Mouse (Mus musculus) kidney, embryonic 15.5 days (tissue): ENCODE measurements around the gene Dip2c. TPM values are rescaled to one million over a fixed set of nuclear protein-coding genes. Genes with fewer than 3 reads are reported as not detected.

ENCODE experiments used
- ATAC-seq: fragments of 200-750 bp; cut with Nextera tagmentation; replicated peaks from 2 replicates; pipeline ENCODE4 v1.8.0; 2017; ENCODE audit warnings: moderate TSS enrichment; ENCODE audit not compliant: low FRiP score
- H3K27ac ChIP-seq: fragments of 300-500 bp; sonication (generic); 2 replicates; pipeline ENCODE4 v1.5.1; 2015; ENCODE audit warnings: mild to moderate bottlenecking, inconsistent platforms
- H3K27me3 ChIP-seq: fragments of 300-500 bp; sonication (generic); 2 replicates; pipeline ENCODE4 v1.6.1; 2015; ENCODE audit warnings: inconsistent platforms
- H3K36me3 ChIP-seq: fragments of 300-500 bp; sonication (generic); 2 replicates; pipeline ENCODE4 v1.6.1; 2015; ENCODE audit warnings: inconsistent platforms
- H3K4me1 ChIP-seq: fragments of 300-500 bp; sonication (generic); 2 replicates; pipeline ENCODE4 v1.6.1; 2015; ENCODE audit warnings: inconsistent platforms
- H3K4me2 ChIP-seq: fragments of 300-500 bp; sonication (generic); 2 replicates; pipeline ENCODE4 v1.6.1; 2015; ENCODE audit warnings: moderate library complexity, mild to moderate bottlenecking, inconsistent platforms
- H3K4me3 ChIP-seq: fragments of 300-500 bp; sonication (generic); replicated peaks from 2 replicates; pipeline ENCODE4 v1.5.1; 2015; ENCODE audit warnings: mild to moderate bottlenecking, inconsistent platforms
- H3K9ac ChIP-seq: fragments of 300-500 bp; sonication (generic); 2 replicates; pipeline ENCODE4 v1.6.1; 2015; ENCODE audit warnings: mild to moderate bottlenecking, inconsistent platforms
- H3K9me3 ChIP-seq: fragments of 300-500 bp; sonication (generic); replicated peaks from 2 replicates; pipeline ENCODE4 v1.6.1; 2016; ENCODE audit warnings: inconsistent platforms
- WGBS: fragments of 180-500 bp; shearing (Covaris S2); methylation state at CpG from one replicate; pipeline ENCODE4 v1.1.7; 2015; ENCODE audit warnings: mixed read lengths; 5-methylcytosine and 5-hydroxymethylcytosine counted together
- polyA plus RNA-seq: library from polyadenylated mRNA; unstranded; fragments of >200 nt; fragmentation: Nextera tagmentation; extraction: Ambion mirVana; gene quantifications from 2 replicates; pipeline ENCODE4 v1.2.1, GENCODE M21; 2015

Gene Dip2c
- polyA plus RNA-seq, 1 experiment from 2014 or later, result 5.2 TPM

- no peak overlapping the region for H3K9ac ChIP-seq
- H3K9me3 ChIP-seq, result no peaks in the 10 kb centered on the region
- H3K4me1 ChIP-seq, result 0 out of 2 replicates have a peak, but pooled peaks cover 2% of the 10 kb centered on the region
- 54% methylated on average over 5 of the region's 5 CpGs for WGBS
- no peak overlapping the region for H3K27ac ChIP-seq
- no peak overlapping the region for H3K4me2 ChIP-seq
- no peaks in the 10 kb centered on the region for H3K36me3 ChIP-seq
- no peaks in the 10 kb centered on the region for H3K27me3 ChIP-seq
- no peak overlapping the region for H3K4me3 ChIP-seq
- ATAC-seq, result 0 out of 2 replicates have a peak, but pooled peaks have one; percentile 29
These were observed 114.0 kb downstream of the Dip2c start for GRCm38 (mm10) chr13:9390204-9390804.

DNA sequence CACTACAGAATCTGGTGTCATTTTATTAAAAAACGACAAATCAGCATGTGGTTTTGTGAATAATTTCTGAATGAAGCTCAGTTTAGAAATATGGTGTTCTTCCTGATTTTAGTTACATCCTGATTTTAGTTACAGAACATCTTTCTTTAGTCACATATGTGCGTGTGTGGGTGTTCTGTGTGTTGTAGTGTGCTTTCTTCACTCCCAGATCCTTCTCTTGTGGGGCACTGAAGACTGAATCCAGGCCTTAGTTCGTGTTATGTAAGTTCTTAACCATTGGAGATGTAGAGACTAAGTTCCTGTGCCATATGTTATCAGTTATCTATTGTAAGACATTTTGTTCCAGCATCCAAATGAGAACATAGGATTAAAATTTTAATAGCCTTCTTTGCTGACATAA is 117.1 kb downstream of the Dip2c start:
- Histone ChIP-seq H3K9me3 (no peaks in the 10 kb centered on the region), H3K27ac (no peak overlapping the region), H3K4me1 (peaks cover 2% of the 10 kb centered on the region; the same call in 1 of the 2 replicates), H3K4me2 (no peak overlapping the region), H3K36me3 (no peaks in the 10 kb centered on the region), H3K27me3 (no peaks in the 10 kb centered on the region), H3K9ac (no peak overlapping the region), H3K4me3 (no peak overlapping the region)
- 86% methylated on average over 3 of the region's 3 CpGs for WGBS
- no peak for ATAC-seq

GRCm38 (mm10) chr13:9395286-9395685 is 119.0 kb downstream of the Dip2c start:
- H3K4me3 ChIP-seq, result no peak overlapping the region
- no peak overlapping the region for H3K9ac ChIP-seq
- WGBS, result 67% methylated on average over 1 of the region's 1 CpGs
- H3K4me1 ChIP-seq, result peaks cover 5% of the 10 kb centered on the region; the same call in 1 of the 2 replicates
- no peaks in the 10 kb centered on the region for H3K9me3 ChIP-seq
- no peaks in the 10 kb centered on the region for H3K27me3 ChIP-seq
- no peak for ATAC-seq
- H3K27ac ChIP-seq, result no peak overlapping the region
- H3K36me3 ChIP-seq, result no peaks in the 10 kb centered on the region
- H3K4me2 ChIP-seq, result no peak overlapping the region

GRCm38 (mm10) chr13:9398846-9399245 is 122.5 kb downstream of the Dip2c start:
- H3K4me3 ChIP-seq, result no peak overlapping the region
- H3K27ac ChIP-seq, result no peak overlapping the region
- peaks cover 3% of the 10 kb centered on the region; the same call in 1 of the 2 replicates for H3K4me1 ChIP-seq
- no peak for ATAC-seq
- no peaks in the 10 kb centered on the region for H3K27me3 ChIP-seq
- H3K4me2 ChIP-seq, result no peak overlapping the region
- H3K36me3 ChIP-seq, result no peaks in the 10 kb centered on the region
- WGBS, result 48% methylated on average over 1 of the region's 1 CpGs
- no peak overlapping the region for H3K9ac ChIP-seq
- H3K9me3 ChIP-seq, result peaks cover 4% of the 10 kb centered on the region; the same call in 1 of the 2 replicates

GRCm38 (mm10) chr13:9405399-9405798 is 129.1 kb downstream of the Dip2c start:
- 0 out of 2 replicates have a peak, but pooled peaks have one; percentile 36 for ATAC-seq
- Histone ChIP-seq H3K4me1 (no peaks in the 10 kb centered on the region), H3K27me3 (no peaks in the 10 kb centered on the region), H3K4me2 (no peak overlapping the region), H3K9ac (no peak overlapping the region), H3K36me3 (no peaks in the 10 kb centered on the region), H3K27ac (no peak overlapping the region), H3K4me3 (no peak overlapping the region), H3K9me3 (peaks cover 4% of the 10 kb centered on the region; the same call in 1 of the 2 replicates)
- 51% methylated on average over 1 of the region's 1 CpGs for WGBS

DNA sequence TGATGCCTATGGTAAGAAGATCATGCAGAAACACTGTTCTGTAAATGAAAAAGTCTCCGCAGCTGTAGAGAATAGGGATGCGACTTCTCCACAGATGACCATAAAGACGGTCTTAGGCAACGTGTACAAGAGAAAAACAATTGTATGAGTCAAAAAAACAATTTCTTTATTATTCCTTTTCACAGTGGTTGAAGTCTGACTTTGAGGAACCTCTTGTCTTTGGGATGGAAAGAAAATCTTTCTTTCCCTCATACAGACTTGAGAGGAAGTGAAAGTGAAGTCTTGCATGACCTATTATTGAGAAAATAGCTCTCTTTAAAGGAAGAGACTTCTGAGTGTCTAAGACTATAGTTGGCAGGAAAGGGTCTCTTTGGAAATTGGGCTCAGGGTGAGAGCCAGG is 132.7 kb downstream of the Dip2c start:
- H3K27me3 ChIP-seq, result no peaks in the 10 kb centered on the region
- no peak overlapping the region for H3K9ac ChIP-seq
- no peak overlapping the region for H3K4me3 ChIP-seq
- 93% methylated on average over 4 of the region's 4 CpGs for whole genome bisulfite sequencing
- no peak overlapping the region for H3K27ac ChIP-seq
- no peaks in the 10 kb centered on the region for H3K4me1 ChIP-seq
- H3K36me3 ChIP-seq, result no peaks in the 10 kb centered on the region
- no peak overlapping the region for H3K4me2 ChIP-seq
- no peaks in the 10 kb centered on the region for H3K9me3 ChIP-seq
- ATAC-seq, result no peak

DNA sequence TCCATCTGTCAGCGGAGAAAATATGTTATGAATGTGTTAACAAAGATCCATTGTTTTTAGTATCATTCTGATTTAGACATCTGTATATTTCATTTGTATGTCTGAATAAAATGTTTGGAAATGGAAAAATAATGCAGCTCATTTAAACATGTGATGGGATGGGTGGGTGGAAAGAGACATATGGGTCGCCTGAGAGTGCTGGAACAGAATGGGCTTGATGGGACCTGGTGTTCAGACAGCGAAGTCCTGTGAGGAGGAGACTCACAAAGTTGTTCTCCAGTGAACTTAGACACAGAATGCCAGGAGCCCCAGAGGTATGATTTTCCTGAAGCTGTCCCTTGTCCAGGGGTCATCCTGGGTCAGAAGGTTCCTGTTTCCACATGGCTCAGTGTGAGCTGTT is 142.1 kb downstream of the Dip2c start:
- WGBS, result 89% methylated on average over 3 of the region's 3 CpGs
- ATAC-seq, result no peak

GRCm38 (mm10) chr13:9419213-9419612 is 142.9 kb downstream of the Dip2c start:
- Histone ChIP-seq H3K27ac (no peak overlapping the region), H3K36me3 (no peaks in the 10 kb centered on the region), H3K4me3 (no peak overlapping the region), H3K4me2 (no peak overlapping the region), H3K9me3 (no peaks in the 10 kb centered on the region), H3K9ac (no peak overlapping the region), H3K4me1 (no peaks in the 10 kb centered on the region), H3K27me3 (no peaks in the 10 kb centered on the region)
- ATAC-seq, result no peak

More for the DNA sequence above, 142.1 kb downstream of the Dip2c start:
- H3K9ac ChIP-seq, result no peak overlapping the region
- no peaks in the 10 kb centered on the region for H3K9me3 ChIP-seq
- H3K36me3 ChIP-seq, result no peaks in the 10 kb centered on the region
- no peaks in the 10 kb centered on the region for H3K4me1 ChIP-seq
- no peaks in the 10 kb centered on the region for H3K27me3 ChIP-seq
- H3K4me2 ChIP-seq, result no peak overlapping the region
- no peak overlapping the region for H3K27ac ChIP-seq
- H3K4me3 ChIP-seq, result no peak overlapping the region

- Histone ChIP-seq H3K4me3 (no peak overlapping the region), H3K27me3 (no peaks in the 10 kb centered on the region), H3K36me3 (no peaks in the 10 kb centered on the region), H3K4me2 (no peak overlapping the region), H3K9ac (no peak overlapping the region), H3K4me1 (no peaks in the 10 kb centered on the region), H3K9me3 (no peaks in the 10 kb centered on the region), H3K27ac (no peak overlapping the region)
- 92% methylated on average over 4 of the region's 4 CpGs for WGBS
- ATAC-seq, result no peak
These were observed 145.6 kb downstream of the Dip2c start for GRCm38 (mm10) chr13:9421949-9422348.

DNA sequence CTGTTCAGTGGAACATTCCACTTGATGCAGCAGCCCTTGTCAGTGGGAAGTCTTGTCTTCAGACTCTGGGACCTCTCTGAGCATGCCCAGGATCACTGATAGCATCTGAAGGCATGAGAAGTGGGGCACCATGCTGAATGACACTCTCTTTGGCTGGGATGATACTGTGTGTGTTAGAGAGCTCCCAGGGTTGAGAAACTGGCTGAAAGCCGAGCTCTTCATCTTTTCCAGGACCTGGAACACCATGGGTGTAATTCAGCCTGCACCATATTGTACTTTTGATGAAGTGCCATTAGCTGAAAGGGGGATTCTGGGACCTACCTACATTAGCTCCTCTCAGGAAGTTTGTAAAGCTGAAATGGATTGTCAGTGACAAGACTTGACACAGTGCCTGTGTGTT is 146.5 kb downstream of the Dip2c start:
- H3K4me2 ChIP-seq, result no peak overlapping the region
- no peak overlapping the region for H3K4me3 ChIP-seq
- no peak overlapping the region for H3K27ac ChIP-seq
- H3K4me1 ChIP-seq, result no peaks in the 10 kb centered on the region
- no peaks in the 10 kb centered on the region for H3K27me3 ChIP-seq
- H3K9ac ChIP-seq, result no peak overlapping the region
- no peak for ATAC-seq
- WGBS, result 74% methylated on average over 1 of the region's 1 CpGs
- H3K36me3 ChIP-seq, result no peaks in the 10 kb centered on the region
- no peaks in the 10 kb centered on the region for H3K9me3 ChIP-seq

- no peaks in the 10 kb centered on the region for H3K9me3 ChIP-seq
- ATAC-seq, result no peak
- H3K27ac ChIP-seq, result no peak overlapping the region
- H3K9ac ChIP-seq, result no peak overlapping the region
- no peak overlapping the region for H3K4me2 ChIP-seq
- no peaks in the 10 kb centered on the region for H3K27me3 ChIP-seq
- no peaks in the 10 kb centered on the region for H3K36me3 ChIP-seq
- H3K4me1 ChIP-seq, result no peaks in the 10 kb centered on the region
- no peak overlapping the region for H3K4me3 ChIP-seq
These were observed 148.1 kb downstream of the Dip2c start for GRCm38 (mm10) chr13:9424434-9424833.

DNA sequence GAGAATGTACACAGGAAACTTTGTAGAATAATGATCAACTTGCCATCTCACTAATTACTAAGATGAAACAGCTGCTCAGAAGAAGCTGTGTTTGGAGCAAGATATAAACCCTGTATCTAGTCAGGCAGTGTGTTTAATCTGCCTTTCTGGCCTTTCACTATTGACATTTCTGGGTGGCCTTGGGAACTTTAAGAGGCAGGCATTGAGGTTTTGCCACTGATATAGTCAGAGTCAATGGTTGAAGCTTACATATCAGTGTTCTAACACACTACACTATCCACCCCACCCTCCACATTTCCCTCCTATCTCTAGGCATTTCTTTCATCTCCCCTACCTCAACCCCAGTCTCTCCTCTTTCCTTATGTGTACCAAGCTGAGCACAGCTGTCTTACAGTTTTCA is 149.9 kb downstream of the Dip2c start:
- ATAC-seq, result no peak
- H3K4me1 ChIP-seq, result no peaks in the 10 kb centered on the region
- peaks cover 3% of the 10 kb centered on the region; the same call in 1 of the 2 replicates for H3K9me3 ChIP-seq
- H3K27me3 ChIP-seq, result no peaks in the 10 kb centered on the region
- H3K4me3 ChIP-seq, result no peak overlapping the region
- H3K36me3 ChIP-seq, result 0 out of 2 replicates have a peak, but pooled peaks cover 2% of the 10 kb centered on the region
- no peak overlapping the region for H3K9ac ChIP-seq
- no peak overlapping the region for H3K4me2 ChIP-seq
- H3K27ac ChIP-seq, result no peak overlapping the region

- H3K27ac ChIP-seq, result no peak overlapping the region
- WGBS, result 70% methylated on average over 4 of the region's 4 CpGs
- no peaks in the 10 kb centered on the region for H3K4me1 ChIP-seq
- no peak overlapping the region for H3K4me3 ChIP-seq
- H3K27me3 ChIP-seq, result no peaks in the 10 kb centered on the region
- ATAC-seq, result no peak
- peaks cover 7% of the 10 kb centered on the region; the same call in 1 of the 2 replicates for H3K9me3 ChIP-seq
- H3K36me3 ChIP-seq, result 0 out of 2 replicates have a peak, but pooled peaks cover 3% of the 10 kb centered on the region
- H3K4me2 ChIP-seq, result no peak overlapping the region
- H3K9ac ChIP-seq, result no peak overlapping the region
These were observed 150.5 kb downstream of the Dip2c start for GRCm38 (mm10) chr13:9426779-9427178.
